Mouse (Mus musculus) embryonic facial prominence, embryonic 14.5 days (tissue): ENCODE results near the gene Crygs. TPM values are rescaled to one million over a fixed set of nuclear protein-coding genes. Genes with fewer than 3 reads are reported as not detected.

Source experiments
- ATAC-seq: fragments of 200-750 bp; cut with Nextera tagmentation; 2 replicates; pipeline ENCODE4 v1.8.0; 2017; ENCODE audit warnings: low read depth, moderate number of reproducible peaks, moderate TSS enrichment
- DNase-seq: peaks from one replicate; pipeline ENCODE4 v3.0.0-alpha.2; 2015; ENCODE audit warnings: low spot score
- H3K27ac ChIP-seq: fragments of 300-500 bp; sonication (generic); replicated peaks from 2 replicates; pipeline ENCODE4 v1.5.1; 2014; ENCODE audit warnings: low read depth, mild to moderate bottlenecking, low read length, moderate library complexity
- H3K27me3 ChIP-seq: fragments of 300-500 bp; sonication (generic); replicated peaks from 2 replicates; pipeline ENCODE4 v1.6.1; 2014; ENCODE audit warnings: low read length; ENCODE audit not compliant: control insufficient read depth, insufficient read depth
- H3K36me3 ChIP-seq: fragments of 300-500 bp; sonication (generic); 2 replicates; pipeline ENCODE4 v1.6.1; 2014; ENCODE audit warnings: low read length, mixed read lengths; ENCODE audit not compliant: control insufficient read depth, insufficient read depth
- H3K4me1 ChIP-seq: fragments of 300-500 bp; sonication (generic); 2 replicates; pipeline ENCODE4 v1.6.1; 2014; ENCODE audit warnings: antibody characterized with exemption, low read length; ENCODE audit not compliant: control insufficient read depth, insufficient read depth
- H3K4me2 ChIP-seq: fragments of 300-500 bp; sonication (generic); 2 replicates; pipeline ENCODE4 v1.6.1; 2014; ENCODE audit warnings: low read depth, mild to moderate bottlenecking, low read length, moderate library complexity, mixed read lengths
- H3K4me3 ChIP-seq: fragments of 300-500 bp; sonication (generic); 2 replicates; pipeline ENCODE4 v1.5.1; 2014; ENCODE audit warnings: low read depth, mild to moderate bottlenecking, low read length
- H3K9ac ChIP-seq: fragments of 300-500 bp; sonication (generic); 2 replicates; pipeline ENCODE4 v1.6.1; 2014; ENCODE audit warnings: low read depth, mild to moderate bottlenecking, low read length, moderate library complexity, mixed read lengths
- H3K9me3 ChIP-seq: fragments of 300-500 bp; sonication (generic); 2 replicates; pipeline ENCODE4 v1.6.1; 2016; ENCODE audit warnings: low read length; ENCODE audit not compliant: control insufficient read depth
- WGBS: fragments of 180-500 bp; shearing (Covaris S2); extraction: QIAGEN DNeasy Blood & Tissue Kit; methylation state at CpG from one replicate; pipeline ENCODE4 v1.1.7; 2014; 5-methylcytosine and 5-hydroxymethylcytosine counted together
- polyA plus RNA-seq: library from polyadenylated mRNA; unstranded; fragments of >200 nt; fragmentation: Nextera tagmentation; extraction: Ambion mirVana; gene quantifications from 2 replicates; pipeline ENCODE4 v1.2.1, GENCODE M21; 2014

Gene Crygs
- polyA plus RNA-seq, 1 experiment from 2014 or later, result not detected

DNA sequence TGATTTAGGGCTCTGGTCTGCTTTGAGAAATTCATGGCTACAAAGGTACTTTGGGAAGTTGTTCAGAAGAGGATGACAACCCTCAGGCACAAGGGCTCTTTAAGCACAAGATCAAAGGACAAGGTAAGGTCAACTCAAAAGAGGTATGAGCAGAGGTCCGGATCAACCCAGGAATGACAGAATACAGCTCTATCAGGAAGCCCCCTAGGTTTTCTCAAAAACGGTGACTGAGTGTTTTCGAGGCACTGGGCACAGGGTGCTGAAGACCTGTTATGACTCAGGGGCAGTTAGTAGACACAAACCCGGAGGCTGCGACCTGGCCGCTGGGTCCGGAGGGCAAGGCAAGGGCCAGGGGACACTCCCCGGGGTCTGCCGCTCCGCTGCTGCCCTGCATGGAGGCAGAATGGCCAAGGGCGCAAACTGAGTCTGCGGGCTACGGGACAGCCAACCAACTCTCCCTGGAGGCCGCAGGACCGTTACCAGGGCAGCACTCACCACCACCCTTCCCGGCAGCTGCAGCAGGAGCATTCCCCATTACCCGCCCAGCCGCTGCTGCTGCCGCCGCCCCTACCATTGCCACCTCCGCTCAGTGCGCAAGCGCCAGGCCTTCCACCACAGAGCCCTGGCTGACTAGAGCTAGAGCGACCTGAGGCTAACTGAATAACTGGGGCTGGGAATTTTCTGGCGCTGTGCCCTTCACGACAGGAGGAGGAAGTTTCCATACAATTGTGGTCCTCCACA is 32.9 kb upstream of the Crygs start:
- WGBS, result 14% methylated on average over 16 of the region's 26 CpGs
- no peaks in the 10 kb centered on the region for H3K27me3 ChIP-seq
- H3K27ac ChIP-seq, result no peak overlapping the region
- ATAC-seq (peak; percentile 98), DNase-seq (peak; percentile 95)
- peaks cover 3% of the 10 kb centered on the region; the same call in 1 of the 2 replicates for H3K4me1 ChIP-seq
- H3K4me2 ChIP-seq, result peak overlapping the region; percentile 90
- no peaks in the 10 kb centered on the region for H3K9me3 ChIP-seq
- peaks cover 14% of the 10 kb centered on the region; the same call in 1 of the 2 replicates for H3K36me3 ChIP-seq
- peak overlapping the region; percentile 81 for H3K9ac ChIP-seq
- H3K4me3 ChIP-seq, result peak overlapping the region; percentile 59

GRCm38 (mm10) chr16:22842871-22843270 is 31.5 kb upstream of the Crygs start:
- no peak for ATAC-seq
- no peak overlapping the region for H3K27ac ChIP-seq
- H3K4me2 ChIP-seq, result no peak overlapping the region
- no peaks in the 10 kb centered on the region for H3K27me3 ChIP-seq
- peaks cover 3% of the 10 kb centered on the region; the same call in 1 of the 2 replicates for H3K4me1 ChIP-seq
- no peak overlapping the region for H3K9ac ChIP-seq
- no peaks in the 10 kb centered on the region for H3K9me3 ChIP-seq
- peaks cover 22% of the 10 kb centered on the region for H3K36me3 ChIP-seq
- no peak for DNase-seq
- 87% methylated on average over 5 of the region's 5 CpGs for WGBS
- no peak overlapping the region for H3K4me3 ChIP-seq

DNA sequence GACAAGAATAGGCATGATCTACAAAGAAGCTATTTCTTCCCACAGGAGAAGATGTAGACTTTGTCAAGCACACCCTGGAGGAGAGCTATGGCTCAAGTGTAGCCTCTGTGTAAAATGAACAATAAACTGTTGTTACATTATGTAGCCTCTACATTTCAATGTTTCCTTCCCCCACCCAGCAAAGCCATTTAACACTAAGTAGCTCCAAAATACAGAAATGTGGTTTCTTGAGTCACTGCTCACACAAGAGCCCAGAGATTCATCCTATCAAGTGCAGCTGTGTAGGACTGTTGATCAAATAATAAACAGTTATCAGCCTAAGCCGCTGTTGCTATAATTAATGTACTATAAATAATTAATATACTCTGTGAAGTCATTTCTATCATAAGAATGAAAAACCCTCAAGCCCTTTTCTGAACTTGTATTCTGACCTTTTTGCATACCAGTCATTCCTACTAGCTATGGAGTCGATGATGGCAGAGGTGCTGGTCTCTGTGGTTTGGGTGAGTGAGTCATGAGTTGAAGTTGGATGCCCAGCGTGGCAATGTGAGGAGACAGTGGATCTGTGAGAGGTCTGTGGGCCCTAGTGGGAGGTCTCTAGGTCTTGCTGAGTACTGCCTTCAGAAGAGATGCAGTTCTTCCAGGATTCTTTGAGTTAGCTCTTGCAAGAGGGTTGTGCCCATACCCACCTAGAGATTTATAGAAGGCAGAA is 27.9 kb upstream of the Crygs start:
- no peak for ATAC-seq
- H3K27ac ChIP-seq, result no peak overlapping the region
- no peaks in the 10 kb centered on the region for H3K27me3 ChIP-seq
- no peak overlapping the region for H3K9ac ChIP-seq
- 82% methylated on average over 3 of the region's 3 CpGs for WGBS
- DNase-seq, result no peak
- H3K9me3 ChIP-seq, result no peaks in the 10 kb centered on the region
- no peaks in the 10 kb centered on the region for H3K4me1 ChIP-seq
- peaks cover 29% of the 10 kb centered on the region for H3K36me3 ChIP-seq
- H3K4me3 ChIP-seq, result no peak overlapping the region
- H3K4me2 ChIP-seq, result no peak overlapping the region

DNA sequence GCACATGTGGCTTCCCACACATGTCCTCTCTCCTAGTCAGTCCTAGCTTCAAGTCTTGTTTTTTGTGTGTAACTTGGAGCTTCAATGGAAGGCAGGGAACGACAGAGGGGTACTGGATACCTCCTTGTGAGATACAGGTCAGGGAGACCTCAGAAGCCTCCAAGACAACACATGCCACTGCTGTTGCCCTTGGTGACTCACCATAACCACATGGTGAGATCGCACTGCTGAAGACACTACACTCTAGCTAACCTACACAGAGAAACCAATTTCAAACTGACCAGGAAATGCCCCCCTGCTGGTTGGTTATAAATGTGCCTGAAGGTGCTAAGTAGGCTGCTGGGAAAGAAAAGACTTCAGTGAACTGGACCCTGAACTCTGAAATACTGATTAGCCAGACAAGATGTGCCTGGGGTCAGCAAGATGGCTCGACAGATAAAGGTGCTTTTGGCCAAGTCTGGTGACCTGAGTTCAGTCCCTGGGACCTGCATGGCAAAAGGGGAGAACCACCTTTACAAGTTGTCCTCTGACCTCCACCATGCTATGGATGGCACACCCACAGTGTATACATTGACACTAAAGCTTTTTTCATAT is 21.7 kb upstream of the Crygs start:
- Histone ChIP-seq H3K9ac (no peak overlapping the region), H3K4me3 (no peak overlapping the region), H3K27me3 (no peaks in the 10 kb centered on the region), H3K9me3 (no peaks in the 10 kb centered on the region), H3K36me3 (peaks cover 24% of the 10 kb centered on the region), H3K4me1 (no peaks in the 10 kb centered on the region), H3K27ac (no peak overlapping the region), H3K4me2 (no peak overlapping the region)
- DNase-seq (no peak), ATAC-seq (no peak)
- 95% methylated on average over 3 of the region's 3 CpGs for WGBS

DNA sequence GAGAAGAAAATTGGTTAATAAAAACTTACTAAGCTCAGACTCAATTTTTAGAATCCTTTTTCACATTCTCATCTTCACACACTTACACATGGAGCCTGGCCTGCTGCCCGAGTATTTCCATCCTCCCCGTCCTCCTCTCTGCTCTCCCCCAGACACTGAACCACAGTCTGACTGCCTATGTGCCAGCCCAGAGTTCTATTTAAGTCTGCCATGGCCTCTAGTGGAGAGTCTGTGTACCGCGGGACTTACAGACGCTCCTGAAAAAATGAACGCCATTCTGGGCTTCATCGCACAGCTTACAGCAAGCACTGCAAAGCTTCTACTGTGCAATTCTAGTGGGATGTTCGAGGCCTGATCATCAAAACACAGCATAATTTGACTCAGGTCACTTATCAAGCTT is 9.4 kb upstream of the Crygs start:
- peaks cover 24% of the 10 kb centered on the region for H3K36me3 ChIP-seq
- H3K27me3 ChIP-seq, result no peaks in the 10 kb centered on the region
- no peak overlapping the region for H3K27ac ChIP-seq
- WGBS, result 46% methylated on average over 8 of the region's 8 CpGs
- ATAC-seq (peak; percentile 67; the same call in 1 of the 2 replicates), DNase-seq (peak; percentile 70)
- H3K4me2 ChIP-seq, result no peak overlapping the region
- no peaks in the 10 kb centered on the region for H3K4me1 ChIP-seq
- no peaks in the 10 kb centered on the region for H3K9me3 ChIP-seq
- no peak overlapping the region for H3K4me3 ChIP-seq
- H3K9ac ChIP-seq, result no peak overlapping the region

- ATAC-seq (0 out of 2 replicates have a peak, but pooled peaks have one; percentile 18), DNase-seq (peak; percentile 63)
- 13% methylated on average over 17 of the region's 17 CpGs for WGBS
These were observed 3.8 kb downstream of the Crygs start for GRCm38 (mm10) chr16:22807468-22808070.

DNA sequence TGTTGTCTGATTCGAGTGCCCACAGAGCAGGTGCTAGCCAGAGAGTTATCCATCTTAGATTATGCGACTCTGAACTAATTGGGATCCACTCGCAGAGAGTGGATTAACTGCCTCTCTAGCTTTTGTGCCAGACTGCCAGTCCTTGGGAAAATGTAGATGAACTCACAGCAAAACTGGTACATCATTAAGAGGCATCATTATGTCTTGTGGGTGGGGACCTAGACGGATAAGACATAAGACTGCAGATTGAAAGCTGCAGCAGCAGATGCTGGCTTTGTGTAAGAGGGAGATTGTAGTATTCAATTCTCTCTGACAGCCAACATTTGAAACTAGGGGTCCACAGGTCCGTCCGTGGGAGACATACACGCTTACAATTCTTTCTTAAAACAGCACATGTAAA is 8.6 kb downstream of the Crygs start:
- ATAC-seq (no peak), DNase-seq (no peak)
- Histone ChIP-seq H3K4me1 (no peaks in the 10 kb centered on the region), H3K27me3 (no peaks in the 10 kb centered on the region), H3K4me3 (no peak overlapping the region), H3K36me3 (no peaks in the 10 kb centered on the region), H3K4me2 (no peak overlapping the region), H3K27ac (no peak overlapping the region), H3K9ac (no peak overlapping the region), H3K9me3 (no peaks in the 10 kb centered on the region)
- 82% methylated on average over 7 of the region's 7 CpGs for WGBS

More at GRCm38 (mm10) chr16:22807468-22808070, 3.8 kb downstream of the Crygs start:
- Histone ChIP-seq H3K27me3 (no peaks in the 10 kb centered on the region), H3K9ac (0 out of 2 replicates have a peak overlapping the region, but pooled peaks have one; percentile 19), H3K36me3 (no peaks in the 10 kb centered on the region), H3K4me1 (no peaks in the 10 kb centered on the region), H3K4me3 (no peak overlapping the region), H3K4me2 (peak overlapping the region; percentile 25), H3K27ac (no peak overlapping the region), H3K9me3 (no peaks in the 10 kb centered on the region)

DNA sequence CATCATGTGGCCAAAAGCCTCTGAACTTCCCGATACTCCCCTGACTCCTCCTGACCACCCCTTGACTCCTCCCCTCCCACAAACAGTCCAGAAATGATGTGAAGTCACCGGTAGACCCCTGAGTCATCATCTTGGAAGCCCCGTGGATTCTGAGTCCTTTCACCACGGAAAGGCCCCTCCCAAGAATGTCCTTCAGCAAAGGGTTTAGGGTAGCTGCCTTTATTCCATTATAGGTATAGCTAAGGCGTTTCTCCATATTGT is 10.6 kb downstream of the Crygs start:
- DNase-seq (no peak), ATAC-seq (no peak)

More for the DNA sequence above, 10.6 kb downstream of the Crygs start:
- H3K9ac ChIP-seq, result no peak overlapping the region
- H3K9me3 ChIP-seq, result no peaks in the 10 kb centered on the region
- H3K4me1 ChIP-seq, result no peaks in the 10 kb centered on the region
- no peak overlapping the region for H3K4me3 ChIP-seq
- no peak overlapping the region for H3K4me2 ChIP-seq
- 42% methylated on average over 5 of the region's 5 CpGs for WGBS
- H3K27me3 ChIP-seq, result no peaks in the 10 kb centered on the region
- H3K36me3 ChIP-seq, result no peaks in the 10 kb centered on the region
- no peak overlapping the region for H3K27ac ChIP-seq
